ENCODE assay signal across 24 mouse cellular contexts in genomic region chr10:76158009-76158408, GRCm38 (mm10). TPM values are rescaled to one million over a fixed set of nuclear protein-coding genes. Genes with fewer than 3 reads are reported as not detected.
"Had no signal": no experiment of that assay in that cellular context is flagged by ENCODE, and none has a peak within 500 bp of the region (broad histone marks: within the 10 kb centered on the region; RNA-seq: fewer than 3 reads in every experiment).

No protein-coding gene starts in this region.

- H3K9me3 ChIP-seq: midbrain, embryonic 10.5 days; midbrain, embryonic 12.5 days; neural tube, embryonic 13.5 days; neural tube, embryonic 15.5 days had no signal

- H3K27ac ChIP-seq: midbrain, embryonic 10.5 days; midbrain, embryonic 12.5 days; neural tube, embryonic 13.5 days; neural tube, embryonic 15.5 days had no signal

- DNase-seq: lung, adult 18-20 months; lung, embryonic 14.5 days; lung, postnatal 10 days; lung, postnatal 4 days; midbrain, embryonic 14.5 days; retina, postnatal 1 day; right cerebral cortex, adult 18-20 months; spleen, adult 18-20 months; thymus, adult 18-20 months; thymus, postnatal 14 days; thymus, postnatal 36 days had no signal

- H3K36me3 ChIP-seq: midbrain, embryonic 10.5 days; midbrain, embryonic 12.5 days; neural tube, embryonic 13.5 days; neural tube, embryonic 15.5 days had no signal

- H3K27me3 ChIP-seq: midbrain, embryonic 12.5 days; neural tube, embryonic 13.5 days; neural tube, embryonic 15.5 days had no signal

- H3K4me2 ChIP-seq: lung, embryonic 14.5 days; midbrain, embryonic 12.5 days; neural tube, embryonic 13.5 days; neural tube, embryonic 15.5 days had no signal

- H3K4me3 ChIP-seq: midbrain, embryonic 10.5 days; midbrain, embryonic 12.5 days; myocyte; neural tube, embryonic 13.5 days; neural tube, embryonic 15.5 days had no signal

- ATAC-seq: midbrain, embryonic 16.5 days had no signal

- H3K4me1 ChIP-seq: midbrain, embryonic 10.5 days; midbrain, embryonic 12.5 days; neural tube, embryonic 13.5 days; neural tube, embryonic 15.5 days had no signal

- H3K9ac ChIP-seq: lung, embryonic 14.5 days; midbrain, embryonic 12.5 days; neural tube, embryonic 13.5 days; neural tube, embryonic 15.5 days had no signal

RNA-seq across cellular contexts. Expression of gene Slc5a4a, which starts 10.8 kb away (rescaled TPM):
- total RNA-seq: megakaryocyte, adult 5-6 weeks; megakaryocyte-erythroid progenitor cell, adult 5-6 weeks had no signal
- polyA plus RNA-seq: liver, embryonic 16.5 days; lung, embryonic 14.5 days; lung, embryonic 16.5 days; midbrain, embryonic 10.5 days; midbrain, embryonic 12.5 days; midbrain, embryonic 14.5 days; myocyte; neural tube, embryonic 11.5 days; neural tube, embryonic 13.5 days; stomach, embryonic 14.5 days; thymus, postnatal 0 days had no signal

RNA-seq across cellular contexts. Expression of gene Slc5a4b, which starts 47.2 kb away (rescaled TPM):
- total RNA-seq: megakaryocyte, adult 5-6 weeks; megakaryocyte-erythroid progenitor cell, adult 5-6 weeks had no signal
- polyA plus RNA-seq: lung, embryonic 14.5 days; lung, embryonic 16.5 days; midbrain, embryonic 10.5 days; midbrain, embryonic 12.5 days; midbrain, embryonic 14.5 days; midbrain, embryonic 16.5 days; myocyte; neural tube, embryonic 11.5 days; neural tube, embryonic 13.5 days; neural tube, embryonic 15.5 days; stomach, embryonic 14.5 days; thymus, postnatal 0 days had no signal
